Mouse (Mus musculus) lung, postnatal 0 days (tissue): ENCODE results near the gene Tmod3.

Source experiments
- CTCF ChIP-seq: IDR thresholded peaks from 2 replicates; pipeline ENCODE4 v1.5.1; 2016; ENCODE audit warnings: antibody characterized with exemption, mild to moderate bottlenecking
- EP300 ChIP-seq: IDR thresholded peaks from 2 replicates; pipeline ENCODE4 v1.6.1; 2016; ENCODE audit warnings: antibody characterized with exemption, mild to moderate bottlenecking, control low read depth

DNA sequence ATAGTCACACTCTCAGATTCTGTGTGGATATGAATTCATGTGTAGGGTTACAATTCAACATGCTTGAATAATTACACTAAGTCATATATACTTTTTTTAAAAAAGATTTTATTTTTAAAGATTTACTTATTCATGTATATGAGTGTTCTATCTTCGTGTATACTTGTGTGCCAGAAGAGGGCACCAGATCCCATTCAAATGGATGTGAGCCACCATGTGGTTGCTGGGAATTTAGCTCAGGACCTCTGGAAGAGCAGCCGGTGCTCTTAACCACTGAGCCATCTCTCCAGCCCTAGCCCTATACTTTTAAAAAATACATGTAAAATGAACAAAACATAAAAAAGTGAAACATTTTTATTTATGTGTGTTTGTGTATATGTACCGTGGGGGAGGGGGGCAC, 91.9 kb downstream of the Tmod3 start:
- TF ChIP-seq CTCF = no peak
- TF ChIP-seq EP300 = no peak
